Mouse (Mus musculus) mouse embryonic stem cell (cell line): ENCODE measurements around the gene Slc7a7.

ENCODE experiments used
- in situ Hi-C, 2 experiments: fragments of 300-500 bp; cut with MboI; formaldehyde crosslinking; loops; 1 replicate in 1 of 2; 3 replicates in 1 of 2; pipeline ENCODE4 v1.14.3; 2019 to 2020; ENCODE audit warnings: low sequenced_read_pairs in 2 of 2, low pct_unique_long_range_greater_than_20kb in 1 of 2, mixed read lengths in 1 of 2; ENCODE audit not compliant: unreplicated experiment in 1 of 2

Gene Slc7a7

GRCm38 (mm10) chr14:54417623-54418081 is at the start of gene Slc7a7:
TSS of gene Slc7a7 (minus strand) at chr14:54417780.
- in situ Hi-C loops, result no loop called here

- in situ Hi-C loops, result loop anchor here (5.0 to 25.0 kb wide), 2 partner anchors 37 to 402 kb away; partner anchors contain the start of gene Mrpl52 (in 1 of the 2)
Observed at GRCm38 (mm10) chr14:54464293-54465005, 46.9 kb upstream of the Slc7a7 start.

GRCm38 (mm10) chr14:54463959-54464292 is 46.3 kb upstream of the Slc7a7 start, which contains the start of gene Lrp10:
TSS of gene Lrp10 (plus strand) at chr14:54464137.
- in situ Hi-C loops, result loop anchor here (5.0 to 25.0 kb wide), 2 partner anchors 37 to 402 kb away; partner anchors contain the start of gene Mrpl52 (in 1 of the 2)

- in situ Hi-C loops, result loop anchor here (5.0 to 25.0 kb wide), 2 partner anchors 36 to 401 kb away; partner anchors contain the start of gene Mrpl52 (in 1 of the 2)
Observed at GRCm38 (mm10) chr14:54463108-54463958, 45.8 kb upstream of the Slc7a7 start.

GRCm38 (mm10) chr14:54462146-54462545 is 44.6 kb upstream of the Slc7a7 start:
- in situ Hi-C loops, result loop anchor here (5.0 to 25.0 kb wide), 2 partner anchors 35 to 400 kb away; partner anchors contain the start of gene Mrpl52 (in 1 of the 2)

- in situ Hi-C loops, result loop anchor here (25.0 kb wide), 1 partner anchor 396 kb away; no protein-coding TSS in a partner anchor
Observed at GRCm38 (mm10) chr14:54457907-54458569, 40.5 kb upstream of the Slc7a7 start.

GRCm38 (mm10) chr14:54454669-54455528 is 37.3 kb upstream of the Slc7a7 start:
- in situ Hi-C loops, result loop anchor here (25.0 kb wide), 1 partner anchor 393 kb away; no protein-coding TSS in a partner anchor

- in situ Hi-C loops, result loop anchor here (25.0 kb wide), 1 partner anchor 391 kb away; no protein-coding TSS in a partner anchor
Observed at GRCm38 (mm10) chr14:54453566-54453965, 36.0 kb upstream of the Slc7a7 start.

- in situ Hi-C loops, result no loop called here
Observed at GRCm38 (mm10) chr14:54445476-54445875, 27.9 kb upstream of the Slc7a7 start.

GRCm38 (mm10) chr14:54443712-54444618 is 26.4 kb upstream of the Slc7a7 start:
- in situ Hi-C loops, result no loop called here

GRCm38 (mm10) chr14:54443196-54443595 is 25.6 kb upstream of the Slc7a7 start:
- in situ Hi-C loops, result no loop called here

GRCm38 (mm10) chr14:54442548-54442947 is 25.0 kb upstream of the Slc7a7 start:
- in situ Hi-C loops, result no loop called here

- in situ Hi-C loops, result no loop called here
Observed at GRCm38 (mm10) chr14:54441365-54441764, 23.8 kb upstream of the Slc7a7 start.

- in situ Hi-C loops, result no loop called here
Observed at GRCm38 (mm10) chr14:54440538-54440937, 23.0 kb upstream of the Slc7a7 start.

GRCm38 (mm10) chr14:54439610-54440009 is 22.0 kb upstream of the Slc7a7 start:
- in situ Hi-C loops, result no loop called here

GRCm38 (mm10) chr14:54439155-54439554 is 21.6 kb upstream of the Slc7a7 start:
- in situ Hi-C loops, result no loop called here
